Mouse (Mus musculus) granulocyte monocyte progenitor cell, adult 5-6 weeks (primary cell): ENCODE data around the gene Akr1b8. TPM values are rescaled to one million over a fixed set of nuclear protein-coding genes. Genes with fewer than 3 reads are reported as not detected.
"Not testable (repeated sequence)": the region's sequence is repeated elsewhere in the genome, so short reads cannot be mapped to it uniquely, and the experiment has no call there.

Source experiments
- ATAC-seq: replicated peaks from 2 replicates; pipeline ENCODE4 v1.8.0; 2016; ENCODE audit warnings: mild to moderate bottlenecking, moderate TSS enrichment, inconsistent platforms; ENCODE audit not compliant: poor library complexity, severe bottlenecking
- total RNA-seq, 2 experiments: library from RNA; stranded (forward) in 1 of 2; stranded (reverse) in 1 of 2; fragments of 200-712, 200-1000 nt in 1 of 2; fragments of >200 nt in 1 of 2; fragmentation: Nextera tagmentation in 1 of 2; gene quantifications; 2 replicates each; pipeline ENCODE4 v1.2.3; 2014 to 2017

Gene Akr1b8
- total RNA-seq, 2 experiments from 2014 or later: not detected

- peak; percentile 90 for ATAC-seq
Measured at GRCm38 (mm10) chr6:34346096-34346898, 7.6 kb upstream of the Akr1b8 start.

- no peak for ATAC-seq
Measured at GRCm38 (mm10) chr6:34350037-34350699, 3.8 kb upstream of the Akr1b8 start.

GRCm38 (mm10) chr6:34351481-34351880 is 2.4 kb upstream of the Akr1b8 start:
- ATAC-seq: not testable (repeated sequence)

- no peak for ATAC-seq
Measured at GRCm38 (mm10) chr6:34352401-34352800, 1.5 kb upstream of the Akr1b8 start.

- ATAC-seq: no peak
Measured at GRCm38 (mm10) chr6:34354354-34355348, 732 bp downstream of the Akr1b8 start.

- no peak for ATAC-seq
Measured at GRCm38 (mm10) chr6:34355349-34355747, 1.4 kb downstream of the Akr1b8 start.

- no peak for ATAC-seq
Measured at GRCm38 (mm10) chr6:34355841-34356240, 1.9 kb downstream of the Akr1b8 start.

GRCm38 (mm10) chr6:34364217-34365136 is 10.6 kb downstream of the Akr1b8 start:
- ATAC-seq: no peak

- peak; percentile 83 for ATAC-seq
Measured at GRCm38 (mm10) chr6:34367998-34368397, 14.1 kb downstream of the Akr1b8 start.

GRCm38 (mm10) chr6:34370081-34370480 is 16.2 kb downstream of the Akr1b8 start:
- ATAC-seq: no peak

- ATAC-seq: peak; percentile 92
Measured at GRCm38 (mm10) chr6:34371700-34372351, 17.9 kb downstream of the Akr1b8 start.

GRCm38 (mm10) chr6:34373841-34374240 is 19.9 kb downstream of the Akr1b8 start:
- peak; percentile 38 for ATAC-seq

- ATAC-seq: not testable (repeated sequence)
Measured at GRCm38 (mm10) chr6:34375888-34376287, 22.0 kb downstream of the Akr1b8 start.

- ATAC-seq: no peak
Measured at GRCm38 (mm10) chr6:34383401-34383800, 29.5 kb downstream of the Akr1b8 start.

- peak; percentile 97 for ATAC-seq
Measured at GRCm38 (mm10) chr6:34384110-34384661, 30.3 kb downstream of the Akr1b8 start, which contains the start of gene Akr1b10. Gene Akr1b10, plus strand, starts transcription at chr6:34384218.

- ATAC-seq: peak; percentile 60
Measured at GRCm38 (mm10) chr6:34384701-34385370, 30.9 kb downstream of the Akr1b8 start.

GRCm38 (mm10) chr6:34388420-34389156 is 34.7 kb downstream of the Akr1b8 start:
- ATAC-seq: no peak
